Mouse (Mus musculus) ES-Bruce4 (cell line): ENCODE measurements around the gene Cdk8.

Experiments
- CTCF ChIP-seq: IDR thresholded peaks from one replicate; pipeline ENCODE4 v1.8.1; 2011; ENCODE audit warnings: low read depth, low read length
- EP300 ChIP-seq: IDR thresholded peaks from 2 replicates; pipeline ENCODE4 v1.6.1; 2011; ENCODE audit warnings: low read depth, low read length; ENCODE audit not compliant: insufficient read depth
- POLR2A ChIP-seq: IDR thresholded peaks from one replicate; pipeline ENCODE4 v1.8.1; 2011; ENCODE audit warnings: low read length; ENCODE audit not compliant: insufficient read depth

- TF ChIP-seq CTCF (no peak), POLR2A (no peak), EP300 (no peak)
Measured at GRCm38 (mm10) chr5:146247709-146248108, 16.7 kb downstream of the Cdk8 start.
